Mouse (Mus musculus) megakaryocyte-erythroid progenitor cell, adult 5-6 weeks (primary cell): ENCODE results near the gene Mrpl48. TPM values are rescaled to one million over a fixed set of nuclear protein-coding genes. Genes with fewer than 3 reads are reported as not detected.
A peak's percentile ranks its signal among the peaks of the same experiment; 100 is the strongest.

Source experiments
- ATAC-seq: replicated peaks from 2 replicates; pipeline ENCODE4 v1.8.0; 2016; ENCODE audit warnings: mild to moderate bottlenecking, inconsistent platforms; ENCODE audit not compliant: severe bottlenecking, poor library complexity, low FRiP score, low TSS enrichment
- total RNA-seq, 2 experiments: library from RNA; stranded (forward) in 1 of 2; stranded (reverse) in 1 of 2; fragments of 200-1000, 215-1000 nt in 1 of 2; fragments of >200 nt in 1 of 2; fragmentation: Nextera tagmentation in 1 of 2; gene quantifications; 2 replicates each; pipeline ENCODE4 v1.2.3; 2014 to 2017

Gene Mrpl48
- total RNA-seq (2014; fragmentation: Nextera tagmentation): 50.3 and 57.1 TPM in 2 replicates
- total RNA-seq (2017): 93.1 and 138 TPM in 2 replicates

- ATAC-seq: peak; percentile 26; the same call in 1 of the 2 replicates
These were observed at the start of gene Mrpl48 for GRCm38 (mm10) chr7:100608130-100608741. Mrpl48 (minus strand) TSS chr7:100608301.

GRCm38 (mm10) chr7:100656739-100657138 is 48.6 kb upstream of the Mrpl48 start:
- no peak for ATAC-seq

- ATAC-seq: no peak
These were observed 46.3 kb upstream of the Mrpl48 start for GRCm38 (mm10) chr7:100654441-100654840.

- no peak for ATAC-seq
These were observed 45.6 kb upstream of the Mrpl48 start for GRCm38 (mm10) chr7:100653480-100654266.

GRCm38 (mm10) chr7:100651011-100651410 is 42.9 kb upstream of the Mrpl48 start:
- ATAC-seq: no peak

GRCm38 (mm10) chr7:100650421-100650820 is 42.3 kb upstream of the Mrpl48 start:
- no peak for ATAC-seq

GRCm38 (mm10) chr7:100649826-100650225 is 41.7 kb upstream of the Mrpl48 start:
- no peak for ATAC-seq

GRCm38 (mm10) chr7:100649095-100649494 is 41.0 kb upstream of the Mrpl48 start:
- ATAC-seq: no peak

GRCm38 (mm10) chr7:100645147-100645546 is 37.0 kb upstream of the Mrpl48 start:
- ATAC-seq: peak; percentile 80

GRCm38 (mm10) chr7:100642413-100642812 is 34.3 kb upstream of the Mrpl48 start:
- no peak for ATAC-seq

- peak; percentile 78 for ATAC-seq
These were observed 29.6 kb upstream of the Mrpl48 start for GRCm38 (mm10) chr7:100637657-100638056.

GRCm38 (mm10) chr7:100624538-100624937 is 16.4 kb upstream of the Mrpl48 start:
- no peak for ATAC-seq

- peak; percentile 89 for ATAC-seq
These were observed 14.2 kb upstream of the Mrpl48 start for GRCm38 (mm10) chr7:100622277-100622676.

- ATAC-seq: peak; percentile 98
These were observed 8.2 kb upstream of the Mrpl48 start for GRCm38 (mm10) chr7:100616121-100616857.

GRCm38 (mm10) chr7:100608910-100609309 is 809 bp upstream of the Mrpl48 start:
- ATAC-seq: no peak

GRCm38 (mm10) chr7:100607214-100608129 is 629 bp downstream of the Mrpl48 start, which contains the start of gene Rab6a:
Rab6a (plus strand) TSS chr7:100607410.
- peak; percentile 97 for ATAC-seq

GRCm38 (mm10) chr7:100600211-100600610 is 7.9 kb downstream of the Mrpl48 start:
- ATAC-seq: no peak

GRCm38 (mm10) chr7:100593349-100593748 is 14.8 kb downstream of the Mrpl48 start:
- ATAC-seq: no peak

- no peak for ATAC-seq
These were observed 16.6 kb downstream of the Mrpl48 start for GRCm38 (mm10) chr7:100591522-100591852.
